15 mouse cellular contexts compared by ENCODE assay signal in the genomic region with DNA sequence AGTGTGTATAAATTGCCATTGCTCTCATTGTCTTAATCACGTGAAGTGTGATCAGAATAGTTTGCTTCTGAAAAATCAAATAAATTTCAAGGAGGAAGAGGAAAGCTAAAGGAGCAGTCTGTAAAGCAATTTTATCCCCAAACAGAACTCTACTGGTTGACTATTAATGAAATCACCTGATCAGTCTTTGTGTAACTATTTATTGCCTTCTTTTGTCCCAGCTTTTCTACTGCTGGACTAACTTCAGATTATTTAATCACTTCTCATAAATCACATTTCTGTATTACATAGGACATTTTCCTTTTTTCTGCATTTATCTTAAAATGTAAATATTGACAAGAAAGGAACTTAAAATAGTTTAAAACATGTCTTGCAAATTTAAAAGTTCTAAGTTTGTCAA.
"Had no signal": no experiment of that assay in that cellular context is flagged by ENCODE, and none has a peak within 500 bp of the region (broad histone marks: within the 10 kb centered on the region; RNA-seq: fewer than 3 reads in every experiment).

No protein-coding gene starts in this region.

- H3K4me2 ChIP-seq: neural tube, embryonic 12.5 days; neural tube, embryonic 13.5 days; neural tube, embryonic 15.5 days had no signal

- H3K27me3 ChIP-seq: neural tube, embryonic 12.5 days; neural tube, embryonic 13.5 days; neural tube, embryonic 15.5 days had no signal

- H3K27ac ChIP-seq: neural tube, embryonic 12.5 days; neural tube, embryonic 13.5 days; neural tube, embryonic 15.5 days had no signal

- H3K4me3 ChIP-seq: neural tube, embryonic 12.5 days; neural tube, embryonic 13.5 days; neural tube, embryonic 15.5 days had no signal

- H3K4me1 ChIP-seq: neural tube, embryonic 12.5 days; neural tube, embryonic 13.5 days; neural tube, embryonic 15.5 days had no signal

- H3K9ac ChIP-seq: neural tube, embryonic 12.5 days; neural tube, embryonic 13.5 days; neural tube, embryonic 15.5 days had no signal

- H3K9me3 ChIP-seq: neural tube, embryonic 12.5 days; neural tube, embryonic 13.5 days; neural tube, embryonic 15.5 days had no signal

- H3K36me3 ChIP-seq: neural tube, embryonic 12.5 days; neural tube, embryonic 13.5 days; neural tube, embryonic 15.5 days had no signal

- DNase-seq: retina, postnatal 1 day; right cerebral cortex, adult 18-20 months; right cerebral cortex, postnatal 14 days; right cerebral cortex, postnatal 25 days; right cerebral cortex, postnatal 4 days; spleen, adult 18-20 months; thymus, adult 18-20 months; thymus, adult 2 months; thymus, postnatal 14 days; thymus, postnatal 25 days; thymus, postnatal 36 days; thymus, postnatal 4 days had no signal
